Mouse (Mus musculus) lung, adult 2 months (tissue): ENCODE measurements around the gene Pex5.

ENCODE experiments used
- CTCF ChIP-seq: fragments of 200-500 bp; IDR thresholded peaks from 2 replicates; pipeline ENCODE4 v1.5.1; 2011; ENCODE audit warnings: mild to moderate bottlenecking, low read length, control low read depth; ENCODE audit not compliant: insufficient read depth
- POLR2A ChIP-seq: fragments of 200-500 bp; IDR thresholded peaks from 2 replicates; pipeline ENCODE4 v1.6.1; 2011; ENCODE audit warnings: low read depth, mild to moderate bottlenecking, control low read depth, low read length, borderline replicate concordance; ENCODE audit errors: extremely low read depth

DNA sequence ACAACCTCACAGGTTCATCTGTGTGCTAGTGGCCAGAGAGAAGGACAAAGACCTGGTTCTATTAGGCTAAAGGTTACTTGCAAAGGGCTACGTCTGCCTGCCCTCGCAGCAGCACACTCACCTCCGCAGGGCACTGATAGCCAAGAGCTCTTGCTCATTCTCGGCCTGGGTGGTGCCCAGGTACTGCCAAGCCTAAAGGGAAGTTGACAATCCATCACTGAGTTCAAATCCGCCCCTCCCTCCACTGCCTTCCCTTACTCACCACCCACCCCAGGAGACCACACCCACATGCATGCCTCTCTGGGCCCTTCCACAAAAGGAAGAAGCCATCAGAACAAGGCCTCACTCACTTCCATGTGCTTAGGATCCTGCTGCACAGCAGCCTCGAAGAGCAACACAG is 15.1 kb downstream of the Pex5 start:
- TF ChIP-seq CTCF, result no peak
- no peak for TF ChIP-seq POLR2A
